Mouse (Mus musculus) ES-Bruce4 (cell line): ENCODE measurements at regions not wholly inside any gene's neighbourhood (a gene's known extent, or its start where the extent isn't known, plus 50 kb on each side); places are given as distances from the start of the nearest gene placed in this dataset.
A peak's percentile ranks its signal among the peaks of the same experiment; 100 is the strongest.

Experiments used
- H3K27ac ChIP-seq: 2 replicates; pipeline ENCODE4 v1.5.1; 2012; ENCODE audit warnings: low read length, inconsistent platforms; ENCODE audit not compliant: insufficient read depth
- H3K27me3 ChIP-seq: 2 replicates; pipeline ENCODE4 v1.6.1; 2012; ENCODE audit warnings: mild to moderate bottlenecking, low read length, inconsistent platforms; ENCODE audit not compliant: control insufficient read depth, poor library complexity, insufficient read depth, severe bottlenecking
- H3K36me3 ChIP-seq: 2 replicates; pipeline ENCODE4 v1.6.1; 2012; ENCODE audit warnings: inconsistent platforms, mild to moderate bottlenecking, low read length, moderate library complexity; ENCODE audit not compliant: control insufficient read depth, poor library complexity, insufficient read depth, severe bottlenecking
- H3K4me1 ChIP-seq: one replicate; pipeline ENCODE4 v1.8.1; 2011; ENCODE audit warnings: low read length; ENCODE audit not compliant: control insufficient read depth, insufficient read depth
- H3K4me3 ChIP-seq: 2 replicates; pipeline ENCODE4 v1.5.1; 2011; ENCODE audit warnings: low read depth, mild to moderate bottlenecking, low read length
- H3K9ac ChIP-seq: 2 replicates; pipeline ENCODE4 v1.6.1; 2012; ENCODE audit warnings: low read depth, mild to moderate bottlenecking, inconsistent platforms; ENCODE audit not compliant: poor library complexity, severe bottlenecking
- H3K9me3 ChIP-seq: replicated peaks from 2 replicates; pipeline ENCODE4 v1.6.1; 2012; ENCODE audit warnings: mild to moderate bottlenecking, low read length, inconsistent platforms; ENCODE audit not compliant: control insufficient read depth, poor library complexity, insufficient read depth, severe bottlenecking
- CTCF ChIP-seq: IDR thresholded peaks from one replicate; pipeline ENCODE4 v1.8.1; 2011; ENCODE audit warnings: low read depth, low read length
- EP300 ChIP-seq: IDR thresholded peaks from 2 replicates; pipeline ENCODE4 v1.6.1; 2011; ENCODE audit warnings: low read depth, low read length; ENCODE audit not compliant: insufficient read depth
- POLR2A ChIP-seq: IDR thresholded peaks from one replicate; pipeline ENCODE4 v1.8.1; 2011; ENCODE audit warnings: low read length; ENCODE audit not compliant: insufficient read depth

GRCm38 (mm10) chr16:29718965-29719364, 139.8 kb downstream of the Opa1 start:
- Histone ChIP-seq H3K36me3 (no peaks in the 10 kb centered on the region), H3K9me3 (no peaks in the 10 kb centered on the region), H3K9ac (no peak overlapping the region), H3K4me3 (no peak overlapping the region), H3K27me3 (no peaks in the 10 kb centered on the region), H3K27ac (no peak overlapping the region), H3K4me1 (no peaks in the 10 kb centered on the region)
- TF ChIP-seq CTCF: no peak
- no peak for TF ChIP-seq POLR2A
- no peak for TF ChIP-seq EP300

GRCm38 (mm10) chr16:29719571-29720451, 140.7 kb downstream of the Opa1 start:
- H3K4me3 ChIP-seq: no peak overlapping the region
- no peaks in the 10 kb centered on the region for H3K4me1 ChIP-seq
- no peak overlapping the region for H3K27ac ChIP-seq
- H3K9ac ChIP-seq: no peak overlapping the region
- no peaks in the 10 kb centered on the region for H3K9me3 ChIP-seq
- TF ChIP-seq POLR2A: no peak
- no peak for TF ChIP-seq EP300
- TF ChIP-seq CTCF: no peak
- no peaks in the 10 kb centered on the region for H3K27me3 ChIP-seq
- no peaks in the 10 kb centered on the region for H3K36me3 ChIP-seq

GRCm38 (mm10) chr16:29725153-29725552, 146.0 kb downstream of the Opa1 start:
- Histone ChIP-seq H3K9me3 (no peaks in the 10 kb centered on the region), H3K27me3 (no peaks in the 10 kb centered on the region), H3K27ac (no peak overlapping the region), H3K4me1 (no peaks in the 10 kb centered on the region), H3K36me3 (no peaks in the 10 kb centered on the region), H3K4me3 (no peak overlapping the region), H3K9ac (no peak overlapping the region)
- TF ChIP-seq EP300 (no peak), POLR2A (no peak), CTCF (no peak)

GRCm38 (mm10) chr16:29725563-29725962, 146.4 kb downstream of the Opa1 start:
- H3K4me1 ChIP-seq: no peaks in the 10 kb centered on the region
- no peaks in the 10 kb centered on the region for H3K9me3 ChIP-seq
- H3K9ac ChIP-seq: no peak overlapping the region
- TF ChIP-seq POLR2A (no peak), EP300 (no peak), CTCF (no peak)
- H3K4me3 ChIP-seq: no peak overlapping the region
- H3K27me3 ChIP-seq: no peaks in the 10 kb centered on the region
- no peaks in the 10 kb centered on the region for H3K36me3 ChIP-seq
- H3K27ac ChIP-seq: no peak overlapping the region

GRCm38 (mm10) chr16:29727397-29727796, 148.3 kb downstream of the Opa1 start:
- Histone ChIP-seq H3K27me3 (no peaks in the 10 kb centered on the region), H3K36me3 (no peaks in the 10 kb centered on the region), H3K9ac (no peak overlapping the region)

GRCm38 (mm10) chr16:29728769-29729481, 149.8 kb downstream of the Opa1 start:
- Histone ChIP-seq H3K4me3 (no peak overlapping the region), H3K9me3 (no peaks in the 10 kb centered on the region), H3K9ac (no peak overlapping the region), H3K27ac (no peak overlapping the region), H3K27me3 (no peaks in the 10 kb centered on the region), H3K4me1 (no peaks in the 10 kb centered on the region), H3K36me3 (no peaks in the 10 kb centered on the region)
- TF ChIP-seq POLR2A: no peak
- TF ChIP-seq EP300: no peak
- TF ChIP-seq CTCF: peak; percentile 80

More at GRCm38 (mm10) chr16:29727397-29727796, 148.3 kb downstream of the Opa1 start:
- Histone ChIP-seq H3K9me3 (no peaks in the 10 kb centered on the region), H3K27ac (no peak overlapping the region), H3K4me3 (no peak overlapping the region), H3K4me1 (no peaks in the 10 kb centered on the region)
- TF ChIP-seq CTCF: no peak
- TF ChIP-seq EP300: no peak
- TF ChIP-seq POLR2A: no peak
